Mouse (Mus musculus): ENCODE results near the gene Traf4. TPM values are rescaled to one million over a fixed set of nuclear protein-coding genes. Genes with fewer than 3 reads are reported as not detected.

Gene Traf4
- polyA plus RNA-seq, 1 experiment, result 99.8 TPM

DNA sequence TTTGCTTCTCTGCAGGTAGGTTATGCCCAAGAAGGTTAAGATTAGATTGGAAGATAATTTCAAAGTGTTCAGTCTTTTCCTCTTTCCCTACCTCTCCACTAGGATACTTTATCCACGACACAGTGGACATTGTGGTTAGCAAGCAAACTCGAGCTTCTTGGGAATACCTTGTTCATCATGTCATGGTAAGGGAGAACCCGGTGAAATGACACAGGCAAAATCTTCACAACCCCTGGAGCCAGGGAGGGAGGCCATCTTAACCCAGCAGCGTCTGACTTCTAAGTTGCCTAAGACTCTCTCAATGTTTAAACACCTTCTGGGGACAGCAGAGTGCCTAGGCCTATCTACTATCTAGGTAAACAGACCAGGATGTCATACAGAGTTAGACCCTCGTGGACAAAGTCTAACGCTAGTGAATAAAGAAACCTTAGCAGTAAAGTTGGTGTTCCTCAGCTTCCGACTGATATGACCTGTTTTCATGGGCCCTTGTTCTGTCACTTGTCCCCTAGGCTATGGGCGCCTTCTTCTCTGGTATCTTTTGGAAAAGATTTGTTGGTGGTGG lies 14.1 kb upstream of the Traf4 start:
- Histone ChIP-seq H3K79me3 (ENCODE audit: low read depth) (peaks cover 25% of the 10 kb centered on the region), H3K36me3 (ENCODE audit: control insufficient read depth, insufficient read depth) (peaks cover 41% of the 10 kb centered on the region), H3K4me3 (ENCODE audit: insufficient read depth, poor library complexity, severe bottlenecking) (peak overlapping the region; percentile 44), H3K27me3 (ENCODE audit: control insufficient read depth, insufficient read depth, insufficient read length) (no peaks in the 10 kb centered on the region), H3K79me2 (ENCODE audit: control insufficient read depth, insufficient read depth) (peaks cover 46% of the 10 kb centered on the region), H3ac (ENCODE audit: control insufficient read depth, insufficient read length, low read depth) (peak overlapping the region; percentile 56)
- TF ChIP-seq CEBPB (IDR thresholded peaks at IDR 0.05; ENCODE audit: low read depth) (no peak), MYOD1 (IDR thresholded peaks at IDR 0.05; ENCODE audit: control insufficient read depth, insufficient read length, low read depth) (no peak), CTCF (IDR thresholded peaks at IDR 0.05; ENCODE audit: control insufficient read depth, insufficient read depth, insufficient read length) (no peak), USF1 (IDR thresholded peaks at IDR 0.05; ENCODE audit: low read depth) (no peak), MAX (IDR thresholded peaks at IDR 0.05) (no peak), MYOG (IDR thresholded peaks at IDR 0.05; ENCODE audit: control insufficient read depth, extremely low read depth, insufficient read length) (no peak), FOSL1 (IDR thresholded peaks at IDR 0.05; ENCODE audit: insufficient read depth, low read length, poor library complexity, severe bottlenecking) (no peak)

DNA sequence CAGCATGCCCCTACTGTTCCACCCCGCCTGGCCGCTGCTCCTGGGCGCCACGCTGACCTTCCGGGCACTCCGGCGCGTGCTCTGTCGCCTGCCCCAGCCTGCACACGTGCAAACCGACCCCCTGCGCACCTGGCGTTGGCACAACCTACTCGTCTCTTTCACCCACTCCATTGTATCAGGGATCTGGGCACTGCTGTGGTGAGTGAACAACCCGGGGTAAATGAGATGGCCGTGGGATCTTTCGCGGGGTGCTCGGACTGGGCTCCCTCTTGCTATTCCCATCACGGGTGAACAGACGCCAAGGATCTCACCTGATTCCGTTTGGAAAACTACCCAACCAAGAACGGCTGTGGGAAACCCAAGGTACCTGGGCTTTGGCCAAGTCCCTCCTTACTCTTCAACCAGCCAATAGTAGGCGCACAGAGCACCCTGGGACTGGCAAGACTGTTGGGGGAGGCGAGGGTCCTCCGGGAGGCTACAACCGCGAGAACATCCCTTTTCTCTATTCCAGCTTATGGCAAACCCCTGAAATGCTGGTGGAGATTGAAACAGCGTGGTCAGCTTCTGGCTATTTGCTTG lies 13.6 kb upstream of the Traf4 start:
- TF ChIP-seq MYOG (IDR thresholded peaks at IDR 0.05; ENCODE audit: control insufficient read depth, extremely low read depth, insufficient read length), result no peak
- TF ChIP-seq MYOD1 (IDR thresholded peaks at IDR 0.05; ENCODE audit: control insufficient read depth, insufficient read length, low read depth), result peak; percentile 2
- TF ChIP-seq CTCF (IDR thresholded peaks at IDR 0.05; ENCODE audit: control insufficient read depth, insufficient read depth, insufficient read length), result no peak
- TF ChIP-seq FOSL1 (IDR thresholded peaks at IDR 0.05; ENCODE audit: insufficient read depth, low read length, poor library complexity, severe bottlenecking), result no peak
- H3K4me3 ChIP-seq (ENCODE audit: insufficient read depth, poor library complexity, severe bottlenecking), result peak overlapping the region; percentile 44

DNA sequence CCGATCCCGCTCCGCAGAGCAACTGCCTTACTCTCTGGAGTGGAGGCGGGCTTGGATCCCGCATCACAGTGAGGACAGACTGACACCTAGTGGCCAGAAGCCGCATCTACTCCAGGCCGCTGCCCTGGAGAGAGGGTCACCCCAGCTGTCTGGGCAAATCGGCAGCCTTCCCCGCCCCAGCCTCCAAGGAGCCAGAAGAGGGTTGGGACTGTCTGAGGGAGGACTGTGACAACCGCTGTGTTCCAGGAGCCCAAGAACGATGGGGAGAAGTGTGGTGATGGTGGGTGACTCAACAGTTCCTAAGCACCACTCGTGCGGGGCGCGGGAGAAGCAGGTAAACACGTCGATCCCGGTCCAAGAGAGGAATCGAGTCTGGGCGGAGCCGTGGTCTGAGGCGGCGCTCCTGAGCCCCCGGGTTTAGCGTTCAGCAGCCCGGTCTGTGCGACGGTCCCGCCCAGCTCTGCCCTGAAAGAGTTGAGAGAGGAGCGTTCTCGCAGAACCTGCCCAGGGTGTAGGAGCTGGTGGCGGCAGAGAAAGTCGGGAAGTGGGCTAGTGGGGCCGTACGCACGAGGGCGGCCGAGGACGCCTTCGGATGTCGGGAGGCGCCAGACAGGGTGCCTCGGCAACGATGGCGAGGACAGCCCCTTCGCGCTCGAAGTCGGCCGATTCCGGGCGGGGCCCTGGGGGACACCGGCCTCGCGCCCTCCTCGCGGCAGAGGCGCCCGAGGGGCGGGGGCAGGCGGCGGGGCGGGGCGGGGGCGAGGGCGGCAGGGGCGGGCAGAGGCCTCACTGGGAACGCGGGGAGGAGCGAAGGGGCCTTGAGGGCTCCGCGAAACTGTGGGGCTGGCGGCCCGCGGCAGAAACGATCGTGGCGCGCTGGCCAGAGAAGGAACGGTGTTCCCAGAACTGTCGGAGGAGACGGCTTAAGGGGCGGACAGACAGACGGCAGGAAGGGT lies 12.8 kb upstream of the Traf4 start:
- peaks cover 38% of the 10 kb centered on the region for H3K79me2 ChIP-seq (ENCODE audit: control insufficient read depth, insufficient read depth)
- TF ChIP-seq CTCF (IDR thresholded peaks at IDR 0.05; ENCODE audit: control insufficient read depth, insufficient read depth, insufficient read length) (peak; percentile 96), MYOD1 (IDR thresholded peaks at IDR 0.05; ENCODE audit: control insufficient read depth, insufficient read length, low read depth) (peak; percentile 14), USF1 (IDR thresholded peaks at IDR 0.05; ENCODE audit: low read depth) (no peak), FOSL1 (IDR thresholded peaks at IDR 0.05; ENCODE audit: insufficient read depth, low read length, poor library complexity, severe bottlenecking) (no peak)
- H3K4me3 ChIP-seq (ENCODE audit: insufficient read depth, poor library complexity, severe bottlenecking), result peak overlapping the region; percentile 44
- peaks cover 25% of the 10 kb centered on the region for H3K79me3 ChIP-seq (ENCODE audit: low read depth)
- peaks cover 41% of the 10 kb centered on the region for H3K36me3 ChIP-seq (ENCODE audit: control insufficient read depth, insufficient read depth)
- peak overlapping the region; percentile 67 for H3ac ChIP-seq (ENCODE audit: control insufficient read depth, insufficient read length, low read depth)
- H3K27me3 ChIP-seq (ENCODE audit: control insufficient read depth, insufficient read depth, insufficient read length), result no peaks in the 10 kb centered on the region

More for the DNA sequence above, 13.6 kb upstream of the Traf4 start:
- peaks cover 41% of the 10 kb centered on the region for H3K36me3 ChIP-seq (ENCODE audit: control insufficient read depth, insufficient read depth)
- H3K79me2 ChIP-seq (ENCODE audit: control insufficient read depth, insufficient read depth), result peaks cover 41% of the 10 kb centered on the region
- H3K79me3 ChIP-seq (ENCODE audit: low read depth), result peaks cover 25% of the 10 kb centered on the region
- no peaks in the 10 kb centered on the region for H3K27me3 ChIP-seq (ENCODE audit: control insufficient read depth, insufficient read depth, insufficient read length)
- peak overlapping the region; percentile 56 for H3ac ChIP-seq (ENCODE audit: control insufficient read depth, insufficient read length, low read depth)

DNA sequence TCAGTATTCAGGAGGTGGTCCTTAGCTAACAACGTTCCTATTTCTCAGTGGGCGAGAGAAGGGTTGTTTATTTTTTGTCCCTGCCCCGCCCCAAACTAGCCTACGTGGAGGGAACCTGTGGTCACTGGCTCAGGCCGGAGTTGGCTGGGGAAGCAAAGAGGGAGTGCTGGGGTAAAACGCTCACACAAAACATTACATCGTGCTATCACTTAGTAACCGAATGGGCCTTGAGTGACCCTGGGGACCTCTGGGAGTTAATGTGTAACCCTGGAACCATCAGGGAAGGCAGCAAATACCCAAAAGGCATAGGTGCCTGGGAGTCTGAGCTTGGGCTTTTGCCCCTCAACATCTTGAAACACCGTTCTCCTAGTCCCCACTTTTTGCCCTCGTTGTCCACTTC lies 12.0 kb upstream of the Traf4 start:
- Histone ChIP-seq H3ac (ENCODE audit: control insufficient read depth, insufficient read length, low read depth) (peak overlapping the region; percentile 61), H3K79me3 (ENCODE audit: low read depth) (peaks cover 19% of the 10 kb centered on the region), H3K79me2 (ENCODE audit: control insufficient read depth, insufficient read depth) (peaks cover 31% of the 10 kb centered on the region), H3K4me3 (ENCODE audit: insufficient read depth, poor library complexity, severe bottlenecking) (peak overlapping the region; percentile 56), H3K27me3 (ENCODE audit: control insufficient read depth, insufficient read depth, insufficient read length) (no peaks in the 10 kb centered on the region), H3K36me3 (ENCODE audit: control insufficient read depth, insufficient read depth) (peaks cover 38% of the 10 kb centered on the region)
- TF ChIP-seq FOSL1 (IDR thresholded peaks at IDR 0.05; ENCODE audit: insufficient read depth, low read length, poor library complexity, severe bottlenecking) (no peak), MYOG (IDR thresholded peaks at IDR 0.05; ENCODE audit: control insufficient read depth, extremely low read depth, insufficient read length) (no peak), MAX (IDR thresholded peaks at IDR 0.05) (no peak)

DNA sequence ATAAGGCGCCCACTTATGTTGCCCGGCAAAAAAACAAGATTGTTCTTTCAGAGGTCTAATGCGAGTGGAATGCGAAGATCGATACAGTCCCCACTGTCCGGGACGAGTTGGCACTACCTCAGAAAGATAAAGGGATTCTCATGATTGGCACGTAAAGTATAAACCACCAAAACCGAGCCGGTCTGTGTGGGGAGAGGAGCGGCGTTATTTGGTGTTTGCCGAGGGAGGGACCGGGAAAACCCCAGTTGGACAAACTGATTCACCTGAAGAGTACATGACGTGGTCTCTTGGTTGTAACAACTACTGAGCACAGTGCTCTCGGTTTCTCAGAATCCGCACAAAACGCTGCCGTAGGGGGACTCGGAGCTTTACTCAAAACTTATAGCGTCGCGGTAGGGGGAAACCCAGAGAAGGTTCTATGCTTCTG lies 11.5 kb upstream of the Traf4 start:
- Histone ChIP-seq H3K4me3 (ENCODE audit: insufficient read depth, poor library complexity, severe bottlenecking) (peak overlapping the region; percentile 56), H3K79me2 (ENCODE audit: control insufficient read depth, insufficient read depth) (peaks cover 26% of the 10 kb centered on the region), H3K27me3 (ENCODE audit: control insufficient read depth, insufficient read depth, insufficient read length) (no peaks in the 10 kb centered on the region), H3ac (ENCODE audit: control insufficient read depth, insufficient read length, low read depth) (peak overlapping the region; percentile 61), H3K36me3 (ENCODE audit: control insufficient read depth, insufficient read depth) (peaks cover 35% of the 10 kb centered on the region), H3K79me3 (ENCODE audit: low read depth) (peaks cover 14% of the 10 kb centered on the region)
- TF ChIP-seq FOSL1 (IDR thresholded peaks at IDR 0.05; ENCODE audit: insufficient read depth, low read length, poor library complexity, severe bottlenecking), result no peak
- TF ChIP-seq CEBPB (IDR thresholded peaks at IDR 0.05; ENCODE audit: low read depth), result no peak
- TF ChIP-seq MYOD1 (IDR thresholded peaks at IDR 0.05; ENCODE audit: control insufficient read depth, insufficient read length, low read depth), result no peak
- no peak for TF ChIP-seq USF1 (IDR thresholded peaks at IDR 0.05; ENCODE audit: low read depth)
- TF ChIP-seq CTCF (IDR thresholded peaks at IDR 0.05; ENCODE audit: control insufficient read depth, insufficient read depth, insufficient read length), result no peak
- no peak for TF ChIP-seq MYOG (IDR thresholded peaks at IDR 0.05; ENCODE audit: control insufficient read depth, extremely low read depth, insufficient read length)
- TF ChIP-seq MAX (IDR thresholded peaks at IDR 0.05), result no peak
